Mouse (Mus musculus) bone marrow, adult 2 months (tissue): ENCODE measurements around the gene Cdk5.

ENCODE experiments used
- CTCF ChIP-seq: fragments of 200-500 bp; IDR thresholded peaks from 2 replicates; pipeline ENCODE4 v1.5.1; 2011; ENCODE audit warnings: low read length, control low read depth; ENCODE audit not compliant: control insufficient read depth, insufficient read depth
- POLR2A ChIP-seq: fragments of 200-500 bp; IDR thresholded peaks from 2 replicates; pipeline ENCODE4 v1.6.1; 2011; ENCODE audit warnings: low read depth, mild to moderate bottlenecking, control low read depth, low read length, borderline replicate concordance; ENCODE audit not compliant: control insufficient read depth

DNA sequence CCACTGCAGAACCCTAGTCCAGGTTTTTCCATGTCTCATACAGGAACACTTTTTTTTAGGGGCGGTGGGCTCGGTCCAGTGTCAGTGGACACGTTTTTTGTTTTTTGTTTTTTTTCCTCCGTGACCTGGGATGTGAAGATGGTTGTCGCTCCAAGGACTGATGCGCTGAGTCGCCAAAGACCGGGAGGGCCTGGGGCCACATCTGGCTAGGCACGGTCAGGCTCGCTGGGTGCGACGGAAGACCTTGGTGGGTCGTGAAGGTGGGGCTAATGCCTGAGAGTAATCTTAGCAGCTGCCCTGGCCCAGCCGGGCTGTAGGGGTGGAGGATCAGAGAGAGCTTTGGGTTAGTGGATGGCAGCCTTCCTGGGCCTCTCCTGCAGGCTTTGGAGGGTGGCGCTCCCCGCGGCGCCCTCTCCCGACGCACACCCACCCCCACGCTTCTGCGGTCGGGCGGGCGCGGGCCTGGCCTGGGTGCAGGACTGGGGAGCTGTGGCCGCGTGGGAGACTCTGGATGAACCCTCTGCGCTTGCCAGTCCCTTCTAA is 29.4 kb upstream of the Cdk5 start:
- TF ChIP-seq CTCF (no peak), POLR2A (no peak)
